Mouse (Mus musculus) G1E (cell line): Measurements from ENCODE around the gene Rassf2.

ENCODE experiments used
- CTCF ChIP-seq: IDR thresholded peaks from 2 replicates; pipeline ENCODE4 v1.5.1; 2012; ENCODE audit warnings: low read depth, low read length, inconsistent platforms, mixed read lengths
- GATA1 ChIP-seq: IDR thresholded peaks from 2 replicates; pipeline ENCODE4 v1.6.1; 2012; ENCODE audit warnings: borderline replicate concordance, low read length, inconsistent platforms, mixed read lengths
- GATA2 ChIP-seq: IDR thresholded peaks from 2 replicates; pipeline ENCODE4 v1.6.1; 2012; ENCODE audit warnings: low read depth, low read length, inconsistent platforms, borderline replicate concordance
- POLR2AphosphoS5 ChIP-seq: IDR thresholded peaks from 2 replicates; pipeline ENCODE4 v1.6.1; 2012; ENCODE audit warnings: low read depth, low read length, inconsistent platforms; ENCODE audit not compliant: insufficient replicate concordance
- TAL1 ChIP-seq: conservative IDR thresholded peaks from 2 replicates; pipeline ENCODE4 v1.6.1; 2012; ENCODE audit warnings: low read depth, low read length, inconsistent platforms, mixed read lengths

- TF ChIP-seq CTCF (no peak), TAL1 (no peak), GATA1 (no peak), POLR2AphosphoS5 (no peak), GATA2 (no peak)
Measured at GRCm38 (mm10) chr2:132008186-132008585, 21.9 kb downstream of the Rassf2 start.
